Mouse (Mus musculus) olfactory bulb, adult 2 months (tissue): ENCODE measurements around the gene Kctd2. TPM values are rescaled to one million over a fixed set of nuclear protein-coding genes. Genes with fewer than 3 reads are reported as not detected.
A peak's percentile ranks its signal among the peaks of the same experiment; 100 is the strongest.

Source experiments
- H3K27ac ChIP-seq: fragments of 200-500 bp; 2 replicates; pipeline ENCODE4 v1.5.1; 2012; ENCODE audit warnings: low read depth, low read length; ENCODE audit not compliant: insufficient read depth
- H3K4me1 ChIP-seq: fragments of 200-500 bp; 2 replicates; pipeline ENCODE4 v1.6.1; 2012; ENCODE audit warnings: low read length; ENCODE audit not compliant: control insufficient read depth, insufficient read depth
- H3K4me3 ChIP-seq: fragments of 200-500 bp; 2 replicates; pipeline ENCODE4 v1.5.1; 2012; ENCODE audit warnings: mild to moderate bottlenecking, low read depth, low read length, moderate library complexity; ENCODE audit not compliant: insufficient read depth
- CTCF ChIP-seq: fragments of 200-500 bp; IDR thresholded peaks from 2 replicates; pipeline ENCODE4 v1.5.1; 2012; ENCODE audit warnings: low read depth, mild to moderate bottlenecking, low read length, moderate library complexity; ENCODE audit not compliant: insufficient read depth
- POLR2A ChIP-seq: fragments of 200-500 bp; IDR thresholded peaks from 2 replicates; pipeline ENCODE4 v1.6.1; 2012; ENCODE audit warnings: mild to moderate bottlenecking, low read depth, low read length, moderate library complexity; ENCODE audit not compliant: insufficient read depth
- WGBS: fragments of 180-500 bp; shearing (Covaris S2); methylation state at CpG from one replicate; pipeline ENCODE4 v1.1.7; 2018; 5-methylcytosine and 5-hydroxymethylcytosine counted together
- polyA plus RNA-seq: library from polyadenylated mRNA; stranded (reverse); fragments of >200 nt; gene quantifications from 2 replicates; pipeline ENCODE4 v1.2.4, GENCODE M21; 2012; ENCODE audit warnings: low replicate concordance; ENCODE audit not compliant: missing spikeins, insufficient read depth, insufficient read length

Gene Kctd2
- polyA plus RNA-seq, 1 experiment: not detected

DNA sequence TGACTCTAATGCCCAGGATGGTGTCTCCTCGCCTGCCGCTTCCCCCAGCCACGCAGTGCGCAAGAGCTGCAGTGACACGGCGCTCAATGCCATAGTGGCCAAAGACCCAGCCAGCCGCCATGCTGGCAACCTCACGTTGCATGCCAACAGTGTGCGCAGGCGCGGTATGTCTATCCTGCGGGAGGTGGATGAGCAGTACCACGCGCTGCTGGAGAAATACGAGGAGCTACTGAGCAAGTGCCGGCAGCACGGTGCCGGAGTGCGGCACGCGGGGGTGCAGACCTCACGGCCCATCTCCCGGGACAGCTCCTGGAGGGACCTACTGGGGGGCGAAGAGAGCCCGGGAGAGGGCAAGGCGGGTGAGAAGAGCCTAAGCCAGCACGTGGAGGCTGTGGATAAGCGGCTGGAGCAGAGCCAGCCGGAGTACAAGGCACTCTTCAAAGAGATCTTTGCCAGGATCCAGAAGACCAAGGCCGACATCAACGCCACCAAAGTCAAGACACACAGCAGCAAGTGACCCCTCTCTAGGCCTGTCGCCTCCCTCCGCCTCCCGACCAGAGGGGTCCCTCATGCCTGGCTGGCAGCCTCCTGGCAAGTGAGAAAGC lies 26.1 kb upstream of the Kctd2 start:
- TF ChIP-seq CTCF: no peak
- no peak for TF ChIP-seq POLR2A
- 78% methylated on average over 34 of the region's 34 CpGs for WGBS
- no peak overlapping the region for H3K4me3 ChIP-seq
- peaks cover 7% of the 10 kb centered on the region; the same call in 1 of the 2 replicates for H3K4me1 ChIP-seq
- H3K27ac ChIP-seq: no peak overlapping the region

DNA sequence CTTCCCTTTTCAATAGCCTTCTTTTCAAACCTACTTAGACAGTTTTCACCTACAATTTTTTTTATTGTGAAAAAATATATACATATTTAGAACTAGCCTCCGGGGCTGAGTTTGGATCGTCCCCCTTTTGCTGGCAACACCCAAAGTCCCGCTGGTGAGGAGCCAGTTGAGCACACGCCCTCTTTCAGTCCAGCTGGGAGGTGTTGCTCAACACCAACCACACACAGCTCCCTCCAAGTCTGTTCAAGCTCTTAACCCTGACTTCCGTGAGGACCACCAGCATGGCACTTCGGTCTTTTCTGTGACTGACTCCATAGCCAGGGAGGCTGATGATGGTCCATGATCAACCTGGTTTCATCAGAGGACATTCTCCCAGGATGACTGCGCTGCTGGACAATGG lies 21.8 kb upstream of the Kctd2 start:
- TF ChIP-seq CTCF: no peak
- TF ChIP-seq POLR2A: no peak

DNA sequence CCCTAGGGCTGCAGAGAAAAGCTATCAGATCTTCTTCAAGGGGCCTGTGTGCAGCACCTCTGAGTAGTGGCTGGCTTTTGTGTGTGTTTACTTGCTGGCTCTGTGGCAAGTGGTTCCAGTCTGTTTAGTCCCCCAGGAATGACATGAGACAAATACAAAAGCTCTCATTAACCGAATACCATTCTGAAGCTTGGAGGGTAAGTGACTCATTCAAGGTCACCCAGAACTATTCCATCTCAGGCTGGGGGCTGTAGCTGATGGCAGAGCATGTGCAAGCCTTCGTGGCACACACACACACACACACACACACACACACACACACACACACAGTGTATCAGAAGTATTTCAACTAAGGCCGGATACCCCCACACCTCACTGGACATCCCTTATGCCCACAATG lies 19.8 kb upstream of the Kctd2 start:
- H3K4me1 ChIP-seq: peaks cover 9% of the 10 kb centered on the region
- TF ChIP-seq POLR2A (no peak), CTCF (no peak)
- 49% methylated on average over 3 of the region's 3 CpGs for WGBS
- no peak overlapping the region for H3K4me3 ChIP-seq
- H3K27ac ChIP-seq: peak overlapping the region; percentile 34

More for the DNA sequence above, 21.8 kb upstream of the Kctd2 start:
- 77% methylated on average over 7 of the region's 7 CpGs for WGBS
- Histone ChIP-seq H3K27ac (no peak overlapping the region), H3K4me3 (no peak overlapping the region), H3K4me1 (peaks cover 13% of the 10 kb centered on the region)

- 39% methylated on average over 11 of the region's 11 CpGs for WGBS
- TF ChIP-seq CTCF (no peak), POLR2A (no peak)
- Histone ChIP-seq H3K4me1 (peaks cover 13% of the 10 kb centered on the region), H3K27ac (peak overlapping the region; percentile 24), H3K4me3 (no peak overlapping the region)
Observed at GRCm38 (mm10) chr11:115400630-115401391, 19.1 kb upstream of the Kctd2 start.

DNA sequence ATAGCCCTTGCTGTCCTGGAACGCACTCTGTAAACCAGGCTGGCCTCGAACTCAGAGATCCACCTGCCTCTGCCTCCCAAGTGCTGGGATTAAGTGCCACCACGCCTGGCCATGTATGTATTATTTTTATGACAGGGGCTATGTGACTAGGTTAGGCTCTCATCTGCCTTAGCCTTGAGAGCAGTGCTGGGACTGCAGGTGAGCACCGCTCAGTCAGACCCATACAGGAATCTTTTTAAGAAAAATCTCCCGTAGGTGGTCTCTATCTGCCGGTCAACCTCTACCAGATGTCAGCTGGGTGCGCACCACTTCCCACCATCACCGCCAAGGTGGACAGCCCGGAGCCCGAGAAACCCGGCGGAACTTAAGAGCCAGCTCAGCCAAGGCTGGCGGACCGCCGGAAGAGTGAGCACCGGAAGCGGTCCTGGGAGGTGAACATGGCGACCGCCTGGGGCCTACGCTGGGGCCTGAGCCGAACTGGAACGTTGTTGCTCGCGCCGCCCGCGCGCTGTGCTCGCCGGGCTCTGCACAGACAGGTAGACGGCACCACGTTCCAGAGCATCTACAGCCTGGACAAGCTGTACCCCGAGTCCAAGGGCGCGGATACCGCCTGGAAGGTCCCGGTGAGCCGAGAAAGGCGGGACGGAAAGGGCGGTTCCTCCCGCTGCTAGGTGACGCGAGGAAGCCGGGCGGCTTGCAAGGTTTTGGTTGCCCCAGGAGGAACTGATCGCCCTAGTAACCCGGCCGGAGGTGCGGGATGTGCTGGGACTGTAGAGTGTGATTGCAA lies 16.4 kb upstream of the Kctd2 start, which contains the start of gene Mrpl58:
Mrpl58 (plus strand) TSS at position 415 of the 787 bp plus-strand sequence.
- Histone ChIP-seq H3K4me1 (peaks cover 16% of the 10 kb centered on the region), H3K27ac (peak within 1 kb of the TSS; percentile 87), H3K4me3 (peak within 1 kb of the TSS; percentile 89)
- 3% methylated on average over 50 of the region's 50 CpGs for WGBS
- TF ChIP-seq CTCF (no peak), POLR2A (peak; percentile 78; the same call in 1 of the 2 replicates)

DNA sequence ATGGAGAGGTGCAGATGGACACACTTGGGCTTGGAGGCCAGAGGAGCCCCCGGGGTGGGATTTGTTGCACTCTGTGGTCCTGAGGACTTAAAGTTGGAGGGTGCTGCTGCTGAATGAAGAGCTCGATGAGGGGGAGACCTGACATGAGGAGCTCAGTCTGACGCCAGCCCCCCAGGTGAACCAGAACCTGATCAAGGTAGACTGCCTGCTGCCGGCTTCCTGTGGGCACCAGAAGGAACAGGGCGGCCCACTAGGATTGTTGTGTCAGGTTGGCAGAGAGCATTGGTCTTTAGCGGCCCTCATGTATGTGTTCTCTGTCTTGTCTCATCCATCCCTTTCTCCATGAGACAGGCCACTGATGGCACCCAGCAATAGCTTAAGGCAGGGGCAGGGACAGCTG lies 14.2 kb upstream of the Kctd2 start:
- no peak overlapping the region for H3K4me3 ChIP-seq
- peaks cover 11% of the 10 kb centered on the region for H3K4me1 ChIP-seq
- H3K27ac ChIP-seq: no peak overlapping the region
- 94% methylated on average over 6 of the region's 6 CpGs for WGBS
- TF ChIP-seq POLR2A (no peak), CTCF (no peak)

- WGBS: 83% methylated on average over 17 of the region's 17 CpGs
- 0 out of 2 replicates have a peak, but pooled peaks cover 7% of the 10 kb centered on the region for H3K4me1 ChIP-seq
- TF ChIP-seq POLR2A (no peak), CTCF (no peak)
- no peak overlapping the region for H3K27ac ChIP-seq
- no peak overlapping the region for H3K4me3 ChIP-seq
Observed at GRCm38 (mm10) chr11:115406858-115407401, 13.0 kb upstream of the Kctd2 start.

DNA sequence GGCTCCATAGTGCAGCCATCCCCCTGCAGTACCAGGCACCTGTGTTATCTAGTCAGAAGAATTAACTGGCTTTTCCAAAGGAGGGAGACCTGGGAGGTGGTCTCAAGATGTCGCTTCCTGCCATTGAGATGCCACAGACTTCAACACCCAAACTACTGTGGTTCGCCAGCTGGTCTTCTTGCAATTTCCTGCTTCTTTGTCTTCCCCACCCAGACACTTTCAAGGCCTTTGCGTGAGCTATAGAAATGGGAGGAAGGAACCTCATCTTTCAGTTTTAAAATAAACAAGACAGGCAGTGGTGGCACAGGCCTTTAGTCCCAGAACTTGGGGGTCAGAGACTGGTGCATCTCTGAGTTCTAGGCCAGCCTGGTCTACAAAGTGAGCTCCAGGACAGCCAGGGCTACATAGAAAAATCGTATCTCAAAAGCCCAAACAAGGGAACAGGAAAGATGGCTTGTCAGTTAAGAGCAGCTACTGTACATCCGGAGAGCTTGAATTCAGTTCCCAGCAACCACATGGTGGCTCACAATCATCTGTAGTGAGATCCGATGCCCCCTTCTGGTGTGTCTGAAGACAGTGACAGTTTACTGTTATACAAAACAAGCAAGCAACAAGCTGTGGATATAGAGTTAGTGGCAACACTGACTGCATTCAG lies 11.5 kb upstream of the Kctd2 start:
- no peak overlapping the region; the same call in 1 of the 2 replicates for H3K27ac ChIP-seq
- no peak overlapping the region for H3K4me3 ChIP-seq
- H3K4me1 ChIP-seq: 0 out of 2 replicates have a peak, but pooled peaks cover 9% of the 10 kb centered on the region
- WGBS: 74% methylated on average over 6 of the region's 6 CpGs
- TF ChIP-seq POLR2A: no peak
